Mouse (Mus musculus): ENCODE data around the gene Agt.

Gene Agt

DNA sequence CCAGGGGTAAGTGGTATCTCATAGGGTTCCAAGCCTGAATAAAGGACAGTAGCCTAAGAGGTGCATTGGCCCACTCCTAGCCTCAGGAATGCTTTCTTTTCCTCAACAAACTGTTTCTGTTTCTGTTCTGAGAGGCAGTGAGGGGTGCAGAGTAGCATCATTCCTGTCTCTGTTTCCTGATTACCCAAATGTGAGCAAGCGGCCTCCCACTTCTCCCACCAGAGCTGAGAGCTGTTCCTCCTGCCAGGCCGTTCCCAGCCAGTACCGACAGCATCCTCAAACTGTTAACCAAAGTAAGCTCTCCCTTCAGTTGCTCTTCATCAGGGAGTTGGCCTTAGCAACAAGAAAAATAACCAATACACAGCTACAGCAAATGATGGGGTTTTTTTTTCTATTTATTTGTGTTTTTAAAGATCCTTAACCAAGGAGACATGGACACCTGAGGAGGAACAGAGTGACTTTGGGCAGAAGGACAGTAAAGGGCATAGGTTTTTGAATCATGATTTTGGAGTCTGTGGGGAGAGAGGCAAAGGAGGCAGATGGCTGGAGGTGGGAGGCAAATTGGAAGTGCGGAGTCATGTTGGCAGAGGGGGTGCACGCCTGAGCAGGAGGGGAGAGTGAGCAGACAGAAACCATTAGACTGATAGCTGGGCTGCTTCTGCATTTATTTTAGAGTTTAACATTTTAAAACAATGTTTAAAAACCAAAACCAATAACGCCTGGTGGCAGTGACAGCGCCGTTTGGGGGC lies 61.8 kb downstream of the Agt start:
- no peak for DNase-seq (ENCODE audit: low read depth, low spot score)

All from CD4-positive helper T cell, adult 2 months (primary cell).